Mouse (Mus musculus) CH12.LX (cell line): ENCODE measurements around the gene 2310061N02Rik. TPM values are rescaled to one million over a fixed set of nuclear protein-coding genes. Genes with fewer than 3 reads are reported as not detected.

Experiments
- DNase-seq: peaks from one replicate; pipeline ENCODE4 v3.0.0-alpha.2; 2013; ENCODE audit errors: extremely low read depth
- H3K27ac ChIP-seq: 2 replicates; pipeline ENCODE4 v1.5.1; 2012; ENCODE audit warnings: low read depth, mild to moderate bottlenecking, control low read depth, moderate library complexity; ENCODE audit not compliant: insufficient read depth
- H3K27me3 ChIP-seq: replicated peaks from 2 replicates; pipeline ENCODE3; 2012; ENCODE audit warnings: inconsistent platforms
- H3K36me3 ChIP-seq, 2 experiments: replicated peaks in 1 of 2; 2 replicates each; pipeline versions ENCODE3 to v1.6.1; 2012; ENCODE audit warnings: inconsistent platforms in 1 of 2, low read length in 1 of 2, mild to moderate bottlenecking in 1 of 2, mixed read lengths in 1 of 2, moderate library complexity in 1 of 2; ENCODE audit not compliant: control insufficient read depth in 1 of 2, insufficient read depth in 1 of 2
- H3K4me1 ChIP-seq, 2 experiments: 2 replicates each; pipeline ENCODE4 v1.6.1; 2012; ENCODE audit warnings: inconsistent platforms in 1 of 2, moderate library complexity in 1 of 2; ENCODE audit not compliant: insufficient read depth in 2 of 2, control insufficient read depth in 1 of 2
- H3K4me2 ChIP-seq: 2 replicates; pipeline ENCODE4 v1.6.1; 2012; ENCODE audit warnings: low read depth, mild to moderate bottlenecking, control low read depth; ENCODE audit not compliant: poor library complexity, insufficient read depth, severe bottlenecking
- H3K4me3 ChIP-seq, 3 experiments: fragments of 150-350 bp in 1 of 3; sonication (generic) in 1 of 3; replicated peaks in 1 of 3; 2 replicates each; pipeline versions ENCODE3 to v1.5.1; 2011 to 2012; ENCODE audit warnings: low read depth in 2 of 3, low read length in 2 of 3, mild to moderate bottlenecking in 2 of 3, moderate library complexity in 2 of 3, control low read depth in 1 of 3, improper control_type of control experiment in 1 of 3, inconsistent platforms in 1 of 3, mixed read lengths in 1 of 3; ENCODE audit not compliant: poor library complexity in 1 of 3
- H3K79me2 ChIP-seq: replicated peaks from 2 replicates; pipeline ENCODE4 v1.6.1; 2012; ENCODE audit warnings: mild to moderate bottlenecking, moderate library complexity; ENCODE audit not compliant: control insufficient read depth, poor library complexity, insufficient read depth, severe bottlenecking; ENCODE audit errors: extremely low read depth
- H3K9ac ChIP-seq: 2 replicates; pipeline ENCODE4 v1.6.1; 2012; ENCODE audit warnings: low read depth, mild to moderate bottlenecking, control low read depth, moderate library complexity; ENCODE audit not compliant: insufficient read depth
- H3K9me3 ChIP-seq: replicated peaks from 2 replicates; pipeline ENCODE3; 2012; ENCODE audit warnings: low read length, inconsistent platforms, mixed read lengths
- BHLHE40 ChIP-seq: IDR thresholded peaks from 2 replicates; pipeline ENCODE4 v1.6.1; 2011; ENCODE audit warnings: mild to moderate bottlenecking, low read depth, low read length, improper control_type of control experiment
- CTCF ChIP-seq, 2 experiments: IDR thresholded peaks in 1 of 2; conservative IDR thresholded peaks in 1 of 2; 2 replicates each; pipeline ENCODE4 v1.5.1; 2011 to 2012; ENCODE audit warnings: low read depth in 2 of 2, low read length in 2 of 2, improper control_type of control experiment in 1 of 2, inconsistent platforms in 1 of 2, mild to moderate bottlenecking in 1 of 2, moderate library complexity in 1 of 2
- EP300 ChIP-seq: IDR thresholded peaks from 2 replicates; pipeline ENCODE4 v1.6.1; 2011; ENCODE audit warnings: low read length, improper control_type of control experiment
- GABPA ChIP-seq: IDR thresholded peaks from 2 replicates; pipeline ENCODE4 v1.6.1; 2012; ENCODE audit warnings: low read depth, low read length, improper control_type of control experiment, inconsistent platforms; ENCODE audit not compliant: insufficient replicate concordance
- IRF4 ChIP-seq: IDR thresholded peaks from 2 replicates; pipeline ENCODE4 v1.6.1; 2014; ENCODE audit warnings: low read depth, mild to moderate bottlenecking, inconsistent platforms, low read length, improper control_type of control experiment
- JUN ChIP-seq: IDR thresholded peaks from 2 replicates; pipeline ENCODE4 v1.6.1; 2011; ENCODE audit warnings: low read depth, mild to moderate bottlenecking, low read length, improper control_type of control experiment, moderate library complexity; ENCODE audit not compliant: insufficient read depth
- JUND ChIP-seq: conservative IDR thresholded peaks from 2 replicates; pipeline ENCODE4 v1.6.1; 2011; ENCODE audit warnings: low read depth, low read length, improper control_type of control experiment
- KAT2A ChIP-seq: IDR thresholded peaks from 2 replicates; pipeline ENCODE4 v1.6.1; 2012; ENCODE audit warnings: low read length, improper control_type of control experiment, inconsistent platforms; ENCODE audit not compliant: insufficient replicate concordance
- MAFK ChIP-seq: IDR thresholded peaks from 2 replicates; pipeline ENCODE4 v1.6.1; 2011; ENCODE audit warnings: low read length, improper control_type of control experiment; ENCODE audit not compliant: insufficient replicate concordance
- MAX ChIP-seq: IDR thresholded peaks from 2 replicates; pipeline ENCODE4 v1.6.1; 2011; ENCODE audit warnings: low read length, improper control_type of control experiment
- MAZ ChIP-seq: IDR thresholded peaks from 2 replicates; pipeline ENCODE4 v1.6.1; 2012; ENCODE audit warnings: low read depth, mild to moderate bottlenecking, inconsistent platforms, low read length, improper control_type of control experiment, moderate library complexity
- MEF2A ChIP-seq: IDR thresholded peaks from 2 replicates; pipeline ENCODE4 v1.6.1; 2014; ENCODE audit warnings: low read depth, mild to moderate bottlenecking, inconsistent platforms, low read length, improper control_type of control experiment, borderline replicate concordance
- MXI1 ChIP-seq: IDR thresholded peaks from 2 replicates; pipeline ENCODE4 v1.6.1; 2011; ENCODE audit warnings: mild to moderate bottlenecking, low read depth, low read length, improper control_type of control experiment
- NELFE ChIP-seq: IDR thresholded peaks from 2 replicates; pipeline ENCODE4 v1.6.1; 2011; ENCODE audit warnings: low read depth, low read length, improper control_type of control experiment
- NRF1 ChIP-seq: IDR thresholded peaks from 2 replicates; pipeline ENCODE4 v1.6.1; 2014; ENCODE audit warnings: low read depth, mild to moderate bottlenecking, inconsistent platforms, low read length, improper control_type of control experiment, moderate library complexity
- PAX5 ChIP-seq: IDR thresholded peaks from 2 replicates; pipeline ENCODE4 v1.6.1; 2012; ENCODE audit warnings: low read length, inconsistent platforms, mixed read lengths
- SIN3A ChIP-seq: IDR thresholded peaks from 2 replicates; pipeline ENCODE4 v1.6.1; 2012; ENCODE audit warnings: low read length, improper control_type of control experiment, inconsistent platforms
- SMC3 ChIP-seq: IDR thresholded peaks from 2 replicates; pipeline ENCODE4 v1.6.1; 2011; ENCODE audit warnings: low read depth, low read length, improper control_type of control experiment
- ZC3H11A ChIP-seq: IDR thresholded peaks from 2 replicates; pipeline ENCODE4 v1.6.1; 2012; ENCODE audit warnings: low read depth, mild to moderate bottlenecking, inconsistent platforms, low read length, improper control_type of control experiment
- ZKSCAN1 ChIP-seq: IDR thresholded peaks from 2 replicates; pipeline ENCODE4 v1.6.1; 2012; ENCODE audit warnings: low read depth, inconsistent platforms, low read length, improper control_type of control experiment, borderline replicate concordance
- ZMIZ1 ChIP-seq: IDR thresholded peaks from 2 replicates; pipeline ENCODE4 v1.6.1; 2012; ENCODE audit warnings: low read depth, mild to moderate bottlenecking, inconsistent platforms, low read length, improper control_type of control experiment
- dilution Hi-C: fragments of 300-500 bp; cut with MboI; formaldehyde crosslinking; loops from 2 replicates; pipeline ENCODE4 v1.14.3; 2020; ENCODE audit warnings: low sequenced_read_pairs; ENCODE audit not compliant: extremely low pct_unique_long_range_greater_than_20kb, extremely low pct_ligation_motif_present
- in situ Hi-C: fragments of 300-500 bp; cut with MboI; formaldehyde crosslinking; loops from 3 replicates; pipeline ENCODE4 v1.14.3; 2019; ENCODE audit warnings: low sequenced_read_pairs, low pct_ligation_motif_present, low pct_unique_long_range_greater_than_20kb, mixed read lengths
- polyA plus RNA-seq: library from polyadenylated mRNA; unstranded; fragments of >175 nt; gene quantifications from 2 replicates; pipeline ENCODE4 v1.2.1, GENCODE M21; 2012; ENCODE audit warnings: low read depth; ENCODE audit not compliant: insufficient read length
- total RNA-seq, 2 experiments: library from RNA; depleted of rRNA; stranded (reverse); fragments of 300-350 nt in 1 of 2; fragments of >200 nt in 1 of 2; gene quantifications; 2 replicates each; pipeline ENCODE4 v1.2.3; 2012 to 2014

The 2310061N02Rik gene
- total and polyA plus RNA-seq, 3 experiments: not detected

DNA sequence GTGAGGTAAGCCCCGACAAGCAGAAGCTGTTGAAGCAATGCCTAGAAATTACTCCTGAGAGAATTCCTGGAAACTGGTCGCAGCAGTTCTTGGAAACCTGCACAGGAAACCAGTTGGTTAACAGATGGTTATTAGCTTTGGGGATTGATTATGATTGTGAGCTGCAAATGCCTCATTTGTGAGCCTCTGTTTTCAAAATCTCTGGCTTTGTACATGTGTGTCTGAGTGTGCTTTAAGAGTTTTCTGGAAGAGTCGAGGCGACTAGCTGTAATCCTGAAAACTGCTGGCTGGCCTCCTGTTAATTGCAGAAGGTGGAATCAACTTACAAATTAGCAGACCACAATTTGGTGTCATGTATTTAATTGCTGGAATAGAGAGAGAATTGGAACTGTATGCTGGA is 40.2 kb upstream of the 2310061N02Rik start:
- Histone ChIP-seq H3K4me1 (no peaks in the 10 kb centered on the region), H3K27ac (no peak overlapping the region), H3K79me2 (no peaks in the 10 kb centered on the region), H3K36me3 (no peaks in the 10 kb centered on the region), H3K9ac (no peak overlapping the region), H3K4me2 (no peak overlapping the region), H3K27me3 (no peaks in the 10 kb centered on the region), H3K4me3 (no peak overlapping the region), H3K9me3 (peaks cover 48% of the 10 kb centered on the region)
- DNase-seq: no peak
- no peak for TF ChIP-seq MAFK
- TF ChIP-seq ZKSCAN1: no peak
- no peak for TF ChIP-seq KAT2A
- TF ChIP-seq SIN3A: no peak
- TF ChIP-seq ZC3H11A: no peak
- no peak for TF ChIP-seq MEF2A
- TF ChIP-seq JUND: no peak
- TF ChIP-seq MAX: no peak
- no peak for TF ChIP-seq SMC3
- TF ChIP-seq NELFE: no peak
- TF ChIP-seq PAX5: no peak
- TF ChIP-seq CTCF (conservative IDR thresholded peaks at IDR 0.05 in 1 of 2, IDR thresholded peaks at IDR 0.05 in 1 of 2; ENCODE audit: low read depth in 2 of 2, low read length in 2 of 2): no peak
- TF ChIP-seq BHLHE40: no peak
- TF ChIP-seq NRF1: no peak
- TF ChIP-seq IRF4: no peak
- no peak for TF ChIP-seq MAZ
- no peak for TF ChIP-seq ZMIZ1
- in situ Hi-C loops: no loop called here
- dilution Hi-C loops: no loop called here

DNA sequence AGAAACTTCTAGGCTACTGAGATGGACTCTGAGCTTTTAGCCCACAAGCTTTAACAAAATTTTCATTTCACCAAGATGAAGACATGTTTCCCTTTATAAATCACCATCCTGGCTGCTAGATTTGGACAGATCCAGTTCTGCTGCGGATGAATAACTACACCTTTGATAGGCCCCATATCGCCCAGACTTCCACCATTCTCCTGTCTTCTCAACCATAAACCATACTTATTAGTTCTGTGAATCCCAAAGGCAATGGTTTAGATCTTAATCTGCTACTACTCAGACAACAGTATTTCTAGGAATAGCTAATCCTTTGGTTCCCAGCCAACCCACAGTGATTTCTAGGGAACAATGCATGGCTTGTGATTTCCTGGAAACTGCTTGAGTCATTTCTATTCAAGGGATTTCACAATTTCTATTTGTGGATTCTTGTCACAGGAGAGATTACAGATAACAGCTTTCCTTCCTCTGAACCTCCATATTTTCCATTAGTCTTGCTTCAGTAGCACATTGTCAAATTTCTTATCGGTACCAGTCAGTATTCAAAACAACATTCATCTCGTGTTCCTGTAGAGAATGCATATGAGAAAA is 37.1 kb upstream of the 2310061N02Rik start:
- peaks cover 47% of the 10 kb centered on the region for H3K9me3 ChIP-seq
- dilution Hi-C loops (no loop called here), in situ Hi-C loops (no loop called here)
- H3K36me3 ChIP-seq: no peaks in the 10 kb centered on the region
- no peak for DNase-seq
- no peak overlapping the region for H3K9ac ChIP-seq
- H3K27ac ChIP-seq: no peak overlapping the region
- no peaks in the 10 kb centered on the region for H3K27me3 ChIP-seq
- H3K4me3 ChIP-seq: no peak overlapping the region
- H3K79me2 ChIP-seq: no peaks in the 10 kb centered on the region
- H3K4me2 ChIP-seq: no peak overlapping the region
- TF ChIP-seq SMC3: no peak
- no peak for TF ChIP-seq MAX
- no peak for TF ChIP-seq MXI1
- TF ChIP-seq GABPA: no peak
- TF ChIP-seq BHLHE40: no peak
- TF ChIP-seq NRF1: no peak
- TF ChIP-seq JUN: no peak
- no peak for TF ChIP-seq EP300
- no peaks in the 10 kb centered on the region for H3K4me1 ChIP-seq
